In the genomic region with DNA sequence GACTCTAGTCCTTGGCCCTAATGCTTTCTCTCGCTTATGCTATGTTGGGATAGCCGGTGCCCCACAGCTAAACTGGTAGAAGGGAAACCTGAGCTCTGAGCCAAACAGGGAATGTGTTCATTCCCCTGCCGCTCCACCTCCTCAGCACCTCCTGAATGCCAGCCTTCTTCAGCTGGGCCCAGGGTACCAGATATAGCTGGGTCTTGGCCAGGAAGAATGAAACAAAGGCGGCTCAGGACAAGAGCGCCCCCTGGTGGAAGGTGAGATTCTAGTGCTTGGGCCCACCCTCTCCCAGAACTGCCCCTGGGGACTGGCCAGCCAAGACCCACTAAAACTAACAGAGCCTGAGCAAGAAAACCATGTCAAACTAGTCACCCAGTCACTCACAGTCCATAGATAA, we compare ENCODE assay signal across 8 mouse cellular contexts.
DNase-seq lines count a peak whose midpoint lies in the region; ATAC-seq lines count a peak whose summit lies in the region.

No protein-coding gene starts in this region.

- peak; percentile 84; the same call in 1 of the 2 replicates for ATAC-seq in frontal cortex, adult (ENCODE audit: low TSS enrichment)

- DNase-seq in frontal cortex, postnatal 14 days (ENCODE audit: low spot score in 2 of 2), result no peak
- peak; percentile 36 for DNase-seq in CD4-positive helper T cell, adult 2 months (ENCODE audit: low read depth, low spot score)
- DNase-seq in brain, adult 2 months (ENCODE audit: low read depth, low spot score), result peak; percentile 64
- peak; percentile 59 for DNase-seq in gastrocnemius, postnatal 10 days
- peak; percentile 26 to 38 for DNase-seq in layer of hippocampus, postnatal 36 days
- peak; percentile 56 for DNase-seq in naive thymus-derived CD4-positive, alpha-beta T cell, adult 2 months (ENCODE audit: low read depth)
- DNase-seq in thymus, postnatal 36 days, result peak; percentile 36 to 41

Comparison
In these comparisons a context has a peak if more than half of its experiments do, and no peak if none do; other contexts are left out.
1. DNase-seq: peak in CD4-positive helper T cell, adult 2 months (single experiment), brain, adult 2 months (single experiment), gastrocnemius, postnatal 10 days (single experiment), layer of hippocampus, postnatal 36 days (2 of 2), naive thymus-derived CD4-positive, alpha-beta T cell, adult 2 months (single experiment) and thymus, postnatal 36 days (2 of 2); none in frontal cortex, postnatal 14 days (0 of 2).